Mouse (Mus musculus) left cerebral cortex, postnatal 10 days (tissue): ENCODE measurements around the gene Lrrc4. TPM values are rescaled to one million over a fixed set of nuclear protein-coding genes. Genes with fewer than 3 reads are reported as not detected.

Experiments
- DNase-seq, 2 experiments: peaks; one replicate each; pipeline ENCODE4 v3.0.0; 2021 to 2022; ENCODE audit warnings: low spot score in 2 of 2, mixed read lengths in 1 of 2; ENCODE audit errors: extremely low spot score in 1 of 2
- intact Hi-C: fragments of 180-260 bp; cut with DNase I; formaldehyde crosslinking; loops from one replicate; pipeline ENCODE4 v1.15.1; 2025
- total RNA-seq, 2 experiments: library from RNA; stranded (reverse); gene quantifications; 2 replicates each; pipeline ENCODE4 v1.2.3; 2021

Lrrc4 gene
- total RNA-seq, 2 experiments from 2014 or later, result 73.3 to 73.8 TPM

- no peak for DNase-seq
- intact Hi-C loops, result no loop called here
Measured at GRCm38 (mm10) chr6:28613441-28613840, 218.1 kb downstream of the Lrrc4 start.

Other genes with a start within 250 kb of the Lrrc4 start
- not detected for gene Lep, start 228.5 kb upstream of the Lrrc4 start, total RNA-seq